Mouse (Mus musculus) G1E (cell line): Measurements from ENCODE around the gene Egf.

Source experiments
- CTCF ChIP-seq: IDR thresholded peaks from 2 replicates; pipeline ENCODE4 v1.5.1; 2012; ENCODE audit warnings: low read depth, low read length, inconsistent platforms, mixed read lengths
- GATA2 ChIP-seq: IDR thresholded peaks from 2 replicates; pipeline ENCODE4 v1.6.1; 2012; ENCODE audit warnings: low read depth, low read length, inconsistent platforms, borderline replicate concordance

GRCm38 (mm10) chr3:129634260-129634901 lies 120.7 kb downstream of the Egf start:
- no peak for TF ChIP-seq CTCF
- no peak for TF ChIP-seq GATA2
